Mouse (Mus musculus) right cerebral cortex, postnatal 4 days (tissue): ENCODE results near the gene Olfr1467.

Experiments used
- DNase-seq: peaks from one replicate; pipeline ENCODE4 v3.0.0-alpha.2; 2022

Olfr1467 gene

GRCm38 (mm10) chr19:13361936-13362335 is at the start of gene Olfr1467:
Gene Olfr1467 (plus strand): TSS chr19:13362236.
- DNase-seq = no peak

GRCm38 (mm10) chr19:13315441-13315840 is 46.6 kb upstream of the Olfr1467 start, which contains the start of gene Olfr1465:
Gene Olfr1465 (minus strand): TSS chr19:13315541.
- no peak for DNase-seq

- no peak for DNase-seq
Measured at GRCm38 (mm10) chr19:13338562-13338961, 23.5 kb upstream of the Olfr1467 start, which contains the start of gene Olfr1466. Gene Olfr1466 (plus strand): TSS chr19:13338862.

- no peak for DNase-seq
Measured at GRCm38 (mm10) chr19:13407549-13407948, 45.5 kb downstream of the Olfr1467 start, which contains the start of gene Olfr1469. Gene Olfr1469 (plus strand): TSS chr19:13407849.
